Mouse (Mus musculus) bone marrow macrophage, adult 2 months (primary cell): ENCODE results near the gene Fgfr2.

Experiments used
- CTCF ChIP-seq: IDR thresholded peaks from 2 replicates; pipeline ENCODE4 v1.5.1; 2012; ENCODE audit warnings: low read depth, mild to moderate bottlenecking, low read length, moderate library complexity
- POLR2A ChIP-seq: IDR thresholded peaks from 2 replicates; pipeline ENCODE4 v1.6.1; 2012; ENCODE audit warnings: mild to moderate bottlenecking, low read depth, low read length, borderline replicate concordance

DNA sequence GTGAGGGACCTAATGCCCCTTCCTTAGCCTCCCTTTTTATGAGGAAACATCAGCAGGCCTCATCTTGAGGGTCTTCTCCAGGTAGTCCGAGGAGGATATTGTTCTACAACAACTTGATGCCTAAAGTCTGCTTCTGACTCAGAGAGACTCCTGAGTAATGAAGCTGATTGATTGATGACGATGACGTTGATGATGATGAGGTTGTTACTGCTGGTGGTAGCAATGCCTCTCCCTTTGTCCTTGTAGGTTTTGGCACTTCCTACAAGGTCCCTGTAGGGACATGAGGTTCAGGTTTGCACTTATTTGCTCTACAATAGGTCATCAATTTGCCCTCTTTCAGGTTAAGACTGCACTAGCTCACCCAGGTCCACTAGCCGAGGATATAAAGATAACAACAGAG, 2977.9 kb downstream of the Fgfr2 start:
- no peak for TF ChIP-seq CTCF
- TF ChIP-seq POLR2A, result no peak
